Mouse (Mus musculus) limb, embryonic 11.5 days (tissue): ENCODE results near the gene Cyp2d11. TPM values are rescaled to one million over a fixed set of nuclear protein-coding genes. Genes with fewer than 3 reads are reported as not detected.

Experiments
- ATAC-seq: fragments of 200-750 bp; cut with Nextera tagmentation; 2 replicates; pipeline ENCODE4 v1.8.0; 2017; ENCODE audit warnings: low read depth; ENCODE audit not compliant: insufficient number of reproducible peaks, low FRiP score, low TSS enrichment
- DNase-seq: peaks from one replicate; pipeline ENCODE4 v3.0.0-alpha.2; 2015; ENCODE audit warnings: low spot score
- H3K27ac ChIP-seq: fragments of 300-500 bp; sonication (generic); replicated peaks from 2 replicates; pipeline ENCODE4 v1.5.1; 2014; ENCODE audit warnings: low read depth, mild to moderate bottlenecking, low read length
- H3K27me3 ChIP-seq: fragments of 300-500 bp; sonication (generic); 2 replicates; pipeline ENCODE4 v1.6.1; 2014; ENCODE audit warnings: mild to moderate bottlenecking, low read length, mixed read lengths; ENCODE audit not compliant: control insufficient read depth, insufficient read depth
- H3K36me3 ChIP-seq: fragments of 300-500 bp; sonication (generic); 2 replicates; pipeline ENCODE4 v1.6.1; 2014; ENCODE audit warnings: mild to moderate bottlenecking, low read length, moderate library complexity, mixed read lengths; ENCODE audit not compliant: control insufficient read depth, insufficient read depth
- H3K4me1 ChIP-seq: fragments of 300-500 bp; sonication (generic); 2 replicates; pipeline ENCODE4 v1.6.1; 2014; ENCODE audit warnings: low read length, mixed read lengths; ENCODE audit not compliant: control insufficient read depth, insufficient read depth
- H3K4me2 ChIP-seq: fragments of 300-500 bp; sonication (generic); 2 replicates; pipeline ENCODE4 v1.6.1; 2014; ENCODE audit warnings: low read depth, mild to moderate bottlenecking, moderate library complexity; ENCODE audit not compliant: severe bottlenecking
- H3K4me3 ChIP-seq: fragments of 300-500 bp; sonication (generic); 2 replicates; pipeline ENCODE4 v1.5.1; 2014; ENCODE audit warnings: low read depth, low read length
- H3K9ac ChIP-seq: fragments of 300-500 bp; sonication (generic); 2 replicates; pipeline ENCODE4 v1.6.1; 2014; ENCODE audit warnings: mild to moderate bottlenecking, low read length
- H3K9me3 ChIP-seq: fragments of 300-500 bp; sonication (generic); 2 replicates; pipeline ENCODE4 v1.6.1; 2016; ENCODE audit warnings: low read length; ENCODE audit not compliant: control insufficient read depth
- WGBS: fragments of 180-500 bp; shearing (Covaris S2); extraction: QIAGEN DNeasy Blood & Tissue Kit; methylation state at CpG from one replicate; pipeline ENCODE4 v1.1.7; 2014; 5-methylcytosine and 5-hydroxymethylcytosine counted together
- polyA plus RNA-seq: library from polyadenylated mRNA; unstranded; fragments of >200 nt; fragmentation: Nextera tagmentation; extraction: Ambion mirVana; gene quantifications from 2 replicates; pipeline ENCODE4 v1.2.1, GENCODE M21; 2014

Cyp2d11 gene
- polyA plus RNA-seq, 1 experiment from 2014 or later: not detected

DNA sequence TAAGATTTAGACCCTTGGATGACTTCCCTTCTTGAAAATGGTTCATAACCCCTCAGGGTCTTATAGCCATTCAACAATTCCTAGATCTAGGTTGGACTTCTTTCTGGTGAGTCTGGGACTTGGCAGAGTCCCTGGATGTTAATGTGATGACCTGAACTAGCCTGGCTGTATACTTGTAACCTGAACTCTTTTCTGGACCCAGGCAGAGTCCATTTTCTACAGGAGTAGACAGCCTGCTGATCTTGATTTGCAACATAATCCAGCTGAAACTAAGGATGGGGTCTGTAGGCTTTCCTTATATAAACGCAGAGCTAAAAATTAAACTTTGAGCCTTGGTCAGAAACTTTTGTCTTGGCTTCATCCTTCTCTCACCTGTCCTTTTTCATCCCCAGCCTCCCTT, 24.8 kb upstream of the Cyp2d11 start:
- Histone ChIP-seq H3K9ac (no peak overlapping the region), H3K4me1 (no peaks in the 10 kb centered on the region), H3K4me3 (no peak overlapping the region), H3K4me2 (no peak overlapping the region), H3K9me3 (no peaks in the 10 kb centered on the region), H3K27me3 (no peaks in the 10 kb centered on the region), H3K36me3 (no peaks in the 10 kb centered on the region), H3K27ac (no peak overlapping the region)
- ATAC-seq: no peak
- DNase-seq: no peak
- WGBS: 76% methylated on average over 1 of the region's 1 CpGs

DNA sequence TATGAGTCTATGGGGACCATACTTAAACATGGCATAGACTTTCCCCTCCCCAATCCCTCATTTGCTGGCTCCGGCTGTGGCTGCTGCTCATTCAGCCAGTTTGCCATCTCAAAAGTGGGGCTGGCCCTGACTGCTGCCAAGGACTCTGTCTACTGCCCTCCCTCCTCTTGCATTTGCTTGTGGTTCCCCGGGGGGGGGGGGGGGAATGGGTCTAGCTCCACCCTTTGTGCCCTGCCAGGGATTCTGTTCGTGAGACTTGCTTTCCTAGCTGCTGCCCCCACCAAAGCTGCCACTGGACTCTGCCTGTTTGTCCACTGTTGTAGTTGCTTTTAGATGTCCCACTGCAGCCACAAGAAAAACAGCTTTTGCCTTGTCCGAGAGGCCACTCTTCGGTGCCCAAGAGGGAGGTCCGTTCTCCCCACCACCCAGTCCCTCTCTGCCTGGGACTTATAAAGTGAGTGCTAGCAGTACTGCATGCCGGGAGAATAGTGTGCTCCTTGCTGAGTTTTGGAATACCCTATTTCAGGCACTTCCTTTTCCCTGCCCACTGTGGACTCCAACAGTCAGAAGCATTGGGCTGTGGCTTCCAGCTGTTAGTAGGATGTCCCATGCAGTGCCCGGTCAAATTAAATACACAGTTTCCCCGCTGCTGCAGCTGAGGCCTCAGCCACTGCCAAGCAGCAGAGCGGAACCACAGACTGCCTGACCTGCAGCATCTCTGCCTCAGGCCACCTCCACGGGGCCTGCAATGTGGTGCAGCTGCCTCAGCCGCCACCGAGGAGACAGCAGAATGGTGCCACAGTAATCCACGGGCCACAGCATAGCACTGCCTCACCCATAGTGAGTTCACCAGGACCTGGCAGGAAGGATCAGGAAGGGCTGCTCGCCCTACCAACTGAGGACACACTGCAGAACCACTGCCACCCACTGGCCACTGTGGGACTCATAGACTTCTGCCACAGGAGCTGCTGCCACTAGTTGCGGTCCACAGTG, 23.3 kb upstream of the Cyp2d11 start:
- ATAC-seq (no peak), DNase-seq (peak; percentile 67)
- 43% methylated on average over 15 of the region's 16 CpGs for WGBS
- no peak overlapping the region for H3K4me3 ChIP-seq
- no peaks in the 10 kb centered on the region for H3K36me3 ChIP-seq
- H3K9me3 ChIP-seq: no peaks in the 10 kb centered on the region
- no peak overlapping the region for H3K9ac ChIP-seq
- no peak overlapping the region for H3K27ac ChIP-seq
- H3K4me2 ChIP-seq: no peak overlapping the region
- H3K27me3 ChIP-seq: no peaks in the 10 kb centered on the region
- H3K4me1 ChIP-seq: no peaks in the 10 kb centered on the region

GRCm38 (mm10) chr15:82407536-82407935, 13.7 kb upstream of the Cyp2d11 start:
- no peak overlapping the region for H3K27ac ChIP-seq
- no peaks in the 10 kb centered on the region for H3K36me3 ChIP-seq
- no peak for DNase-seq
- no peaks in the 10 kb centered on the region for H3K27me3 ChIP-seq
- WGBS: 81% methylated on average over 4 of the region's 4 CpGs
- H3K9me3 ChIP-seq: no peaks in the 10 kb centered on the region
- H3K9ac ChIP-seq: no peak overlapping the region
- no peak for ATAC-seq
- no peak overlapping the region for H3K4me2 ChIP-seq
- no peak overlapping the region for H3K4me3 ChIP-seq
- H3K4me1 ChIP-seq: no peaks in the 10 kb centered on the region

GRCm38 (mm10) chr15:82406981-82407380, 13.2 kb upstream of the Cyp2d11 start, which contains the start of gene Cyp2d10:
Gene Cyp2d10, minus strand, starts transcription at chr15:82407195.
- Histone ChIP-seq H3K4me1 (no peaks in the 10 kb centered on the region), H3K4me3 (no peak within 1 kb of the TSS), H3K4me2 (no peak within 1 kb of the TSS), H3K27ac (no peak within 1 kb of the TSS), H3K9ac (no peak within 1 kb of the TSS), H3K9me3 (no peaks in the 10 kb centered on the region), H3K27me3 (no peaks in the 10 kb centered on the region), H3K36me3 (no peaks in the 10 kb centered on the region)
- DNase-seq (no peak), ATAC-seq (no peak)
- 93% methylated on average over 6 of the region's 6 CpGs for WGBS

DNA sequence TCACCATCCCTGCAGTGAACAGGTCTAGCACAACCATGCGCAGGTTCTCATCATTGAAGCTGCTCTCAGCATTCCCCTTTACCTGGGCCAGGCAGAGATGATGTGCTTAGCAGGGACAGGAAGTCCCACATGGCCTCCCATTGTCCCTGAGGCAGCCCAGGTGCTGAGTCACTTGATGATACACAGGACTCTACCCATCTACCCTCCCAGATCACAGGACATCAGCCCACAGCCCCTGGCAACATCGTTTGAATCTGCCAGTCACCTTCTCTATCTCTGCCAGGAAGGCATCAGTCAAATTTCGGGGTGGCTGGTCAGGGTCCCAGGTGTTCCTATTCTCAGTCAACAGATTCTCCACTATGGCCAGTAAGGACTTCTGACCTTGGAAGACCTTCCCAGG, 10.3 kb upstream of the Cyp2d11 start:
- DNase-seq (no peak), ATAC-seq (no peak)
- Histone ChIP-seq H3K4me2 (no peak overlapping the region), H3K9me3 (no peaks in the 10 kb centered on the region), H3K4me1 (no peaks in the 10 kb centered on the region), H3K27ac (no peak overlapping the region), H3K36me3 (no peaks in the 10 kb centered on the region), H3K27me3 (no peaks in the 10 kb centered on the region), H3K9ac (no peak overlapping the region), H3K4me3 (no peak overlapping the region)
- WGBS: 84% methylated on average over 3 of the region's 3 CpGs

- DNase-seq (no peak), ATAC-seq (no peak)
- no peaks in the 10 kb centered on the region for H3K36me3 ChIP-seq
- H3K27ac ChIP-seq: no peak overlapping the region
- no peaks in the 10 kb centered on the region for H3K9me3 ChIP-seq
- H3K9ac ChIP-seq: no peak overlapping the region
- no peak overlapping the region for H3K4me3 ChIP-seq
- no peaks in the 10 kb centered on the region for H3K4me1 ChIP-seq
- 93% methylated on average over 9 of the region's 9 CpGs for WGBS
- H3K4me2 ChIP-seq: no peak overlapping the region
- no peaks in the 10 kb centered on the region for H3K27me3 ChIP-seq
These were observed 9.8 kb upstream of the Cyp2d11 start for GRCm38 (mm10) chr15:82403606-82404005.

DNA sequence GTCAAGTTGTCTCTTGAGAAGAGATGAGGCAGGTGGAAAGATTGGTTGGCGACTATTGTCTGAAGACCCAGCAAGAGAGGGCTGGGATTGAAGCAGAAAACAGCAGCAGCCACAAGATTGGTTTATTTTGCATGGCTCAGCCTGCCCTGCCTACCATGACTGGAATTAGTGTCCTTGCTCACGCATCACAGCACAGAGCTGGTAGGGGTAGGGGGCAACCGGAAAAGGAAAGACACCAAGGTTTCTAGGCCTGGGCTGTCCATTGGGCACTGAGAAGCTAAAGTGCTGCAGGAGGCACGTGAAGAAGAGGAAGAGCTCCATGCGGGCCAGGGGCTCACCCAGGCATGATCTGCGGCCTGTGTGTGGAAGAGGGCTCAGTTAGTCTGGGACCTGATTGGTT, 8.9 kb upstream of the Cyp2d11 start:
- no peak for DNase-seq
- no peak for ATAC-seq
- Histone ChIP-seq H3K4me1 (no peaks in the 10 kb centered on the region), H3K27me3 (no peaks in the 10 kb centered on the region), H3K27ac (no peak overlapping the region), H3K9me3 (no peaks in the 10 kb centered on the region), H3K4me3 (no peak overlapping the region), H3K36me3 (no peaks in the 10 kb centered on the region), H3K4me2 (no peak overlapping the region), H3K9ac (no peak overlapping the region)
- WGBS: 88% methylated on average over 6 of the region's 6 CpGs

DNA sequence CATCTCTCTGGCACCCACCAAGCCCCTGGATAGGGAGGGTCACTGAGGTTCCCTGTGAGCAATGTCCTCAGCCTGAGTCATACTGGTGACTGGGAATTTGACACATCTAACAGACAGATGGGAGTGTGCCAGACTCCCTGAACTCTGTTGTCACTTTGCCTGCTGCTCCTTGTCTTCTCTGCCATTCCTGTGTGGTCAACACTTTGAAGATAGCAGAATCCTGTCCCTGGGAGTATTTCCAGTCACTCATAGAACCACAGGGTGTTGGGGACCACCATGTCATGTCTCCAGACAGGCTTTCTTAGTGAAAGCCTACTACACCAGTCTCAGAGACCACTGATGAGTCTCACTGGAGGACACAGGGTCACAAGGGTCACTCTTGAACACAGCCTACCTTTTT, 8.3 kb upstream of the Cyp2d11 start:
- H3K4me2 ChIP-seq: no peak overlapping the region
- H3K27me3 ChIP-seq: no peaks in the 10 kb centered on the region
- ATAC-seq (no peak), DNase-seq (no peak)
- H3K27ac ChIP-seq: no peak overlapping the region
- no peak overlapping the region for H3K9ac ChIP-seq
- no peaks in the 10 kb centered on the region for H3K4me1 ChIP-seq
- H3K9me3 ChIP-seq: no peaks in the 10 kb centered on the region
- no peaks in the 10 kb centered on the region for H3K36me3 ChIP-seq
- no peak overlapping the region for H3K4me3 ChIP-seq
